Mouse (Mus musculus): ENCODE results near the gene Stard7. TPM values are rescaled to one million over a fixed set of nuclear protein-coding genes. Genes with fewer than 3 reads are reported as not detected.
A peak's percentile ranks its signal among the peaks of the same experiment; 100 is the strongest.
"Not testable (repeated sequence)": the region's sequence is repeated elsewhere in the genome, so short reads cannot be mapped to it uniquely, and the experiment has no call there.

Gene Stard7
- total RNA-seq, 2 experiments from 2014 or later: 88.9 to 152 TPM

DNA sequence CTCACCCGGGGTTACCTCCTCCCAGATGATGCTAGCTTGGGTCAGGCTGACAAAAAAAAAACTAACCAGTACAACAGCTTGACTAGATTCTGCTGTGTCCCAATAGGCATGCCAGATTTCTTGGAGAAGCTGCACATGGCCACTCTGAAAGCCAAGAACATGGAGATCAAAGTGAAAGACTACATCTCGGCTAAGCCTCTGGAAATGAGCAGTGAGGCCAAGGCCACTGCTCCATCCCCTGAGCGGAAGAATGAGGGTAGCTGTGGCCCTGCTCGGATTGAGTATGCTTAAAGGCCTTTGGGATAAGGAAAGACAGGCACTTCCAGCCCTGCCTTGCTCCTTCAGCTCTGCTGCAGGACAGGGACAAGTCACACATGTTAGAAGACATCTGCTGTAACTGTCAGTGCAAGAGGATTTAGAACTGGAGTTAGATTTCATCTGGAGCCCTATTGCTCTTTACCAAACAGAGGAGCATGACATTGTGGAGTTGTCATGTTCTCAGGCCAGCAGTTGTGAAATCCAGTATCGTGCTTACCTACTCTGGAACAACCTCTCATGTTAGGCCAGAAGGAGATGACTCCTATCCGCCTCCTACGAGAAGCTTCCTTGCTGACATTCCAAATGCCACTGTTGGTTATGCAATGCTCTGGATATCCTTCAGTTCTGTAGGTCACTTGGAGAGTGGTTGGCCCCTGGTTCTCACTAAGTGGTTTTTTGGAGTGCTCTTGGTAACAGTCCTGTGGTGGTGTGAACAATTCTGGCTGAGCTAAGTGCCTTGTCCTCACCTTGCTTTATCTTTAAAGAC is 27.2 kb downstream of the Stard7 start:
- no peak for TF ChIP-seq CTCF (IDR thresholded peaks at IDR 0.05)
- intact Hi-C loops (cut with DNase I): loop anchor here (5.0 kb wide), 1 partner anchor 45 kb away; no protein-coding TSS in a partner anchor
- peak; percentile 64 for DNase-seq
- peak overlapping the region; percentile 13; the same call in 1 of the 2 replicates for H3K4me3 ChIP-seq
- H3K27ac ChIP-seq: peak overlapping the region; percentile 92

- no peak for TF ChIP-seq CTCF (IDR thresholded peaks at IDR 0.05)
- H3K4me3 ChIP-seq: peak overlapping the region; percentile 13; the same call in 1 of the 2 replicates
- intact Hi-C loops (cut with DNase I): loop anchor here (5.0 kb wide), 1 partner anchor 46 kb away; no protein-coding TSS in a partner anchor
- DNase-seq: no peak
- peak overlapping the region; percentile 92 for H3K27ac ChIP-seq
Measured at GRCm38 (mm10) chr2:127298056-127298455, 28.0 kb downstream of the Stard7 start.

DNA sequence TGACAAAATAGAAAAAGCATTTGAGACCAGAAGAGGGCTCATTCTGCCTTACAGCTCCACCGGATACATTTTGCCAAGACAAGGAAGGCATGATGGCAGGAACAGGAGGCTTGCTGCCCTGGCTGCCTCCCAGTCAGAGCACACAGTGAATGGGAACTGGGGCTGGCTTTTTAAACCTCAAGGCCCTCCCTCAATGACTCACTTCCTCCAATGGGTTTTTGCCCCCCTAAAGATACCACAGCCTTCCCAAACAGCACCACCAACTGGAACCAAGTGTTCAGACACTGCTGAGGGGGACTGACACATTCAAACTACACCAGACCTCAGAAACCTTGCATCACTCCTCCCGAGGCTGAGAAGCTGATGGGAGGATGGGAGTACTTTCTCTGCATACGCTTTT is 30.7 kb downstream of the Stard7 start:
- DNase-seq: no peak
- intact Hi-C loops (cut with DNase I): no loop called here
- Histone ChIP-seq H3K27ac (no peak overlapping the region), H3K4me3 (no peak overlapping the region)
- TF ChIP-seq CTCF (IDR thresholded peaks at IDR 0.05): no peak

- Histone ChIP-seq H3K4me3 (no peak overlapping the region), H3K27ac (no peak overlapping the region)
- intact Hi-C loops (cut with DNase I): no loop called here
- no peak for DNase-seq
- TF ChIP-seq CTCF (IDR thresholded peaks at IDR 0.05): no peak
Measured at GRCm38 (mm10) chr2:127301883-127302282, 31.9 kb downstream of the Stard7 start.

GRCm38 (mm10) chr2:127304192-127304591 is 34.2 kb downstream of the Stard7 start:
- intact Hi-C loops (cut with DNase I); H3K27ac ChIP-seq; DNase-seq; H3K4me3 ChIP-seq: not testable (repeated sequence)

GRCm38 (mm10) chr2:127304609-127305210 is 34.7 kb downstream of the Stard7 start:
- Histone ChIP-seq H3K27ac (no peak overlapping the region), H3K4me3 (no peak overlapping the region)
- DNase-seq: no peak
- TF ChIP-seq CTCF (IDR thresholded peaks at IDR 0.05): no peak
- intact Hi-C loops (cut with DNase I): no loop called here

DNA sequence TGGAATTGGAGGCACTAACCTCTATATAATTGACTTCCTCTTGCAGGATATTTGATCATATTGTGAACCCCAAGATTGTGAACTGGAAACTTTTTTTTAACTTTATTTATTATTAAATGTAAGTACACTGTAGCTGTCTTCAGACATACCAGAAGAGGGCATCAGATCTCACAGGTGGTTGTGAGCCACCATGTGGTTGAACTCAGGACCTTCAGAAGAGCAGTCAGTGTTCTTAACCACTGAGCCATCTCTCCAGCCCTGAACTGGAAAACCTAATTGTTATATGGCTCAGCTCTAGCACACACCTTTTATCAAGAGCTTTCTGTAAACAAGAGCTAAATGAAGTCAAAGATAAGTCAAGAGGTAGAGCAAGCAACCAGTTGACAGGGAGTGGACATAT is 36.1 kb downstream of the Stard7 start:
- peak; percentile 8; the same call in 1 of the 2 replicates for TF ChIP-seq CTCF (IDR thresholded peaks at IDR 0.05)
- intact Hi-C loops (cut with DNase I): no loop called here
- no peak overlapping the region for H3K27ac ChIP-seq
- no peak overlapping the region for H3K4me3 ChIP-seq
- DNase-seq: no peak

DNA sequence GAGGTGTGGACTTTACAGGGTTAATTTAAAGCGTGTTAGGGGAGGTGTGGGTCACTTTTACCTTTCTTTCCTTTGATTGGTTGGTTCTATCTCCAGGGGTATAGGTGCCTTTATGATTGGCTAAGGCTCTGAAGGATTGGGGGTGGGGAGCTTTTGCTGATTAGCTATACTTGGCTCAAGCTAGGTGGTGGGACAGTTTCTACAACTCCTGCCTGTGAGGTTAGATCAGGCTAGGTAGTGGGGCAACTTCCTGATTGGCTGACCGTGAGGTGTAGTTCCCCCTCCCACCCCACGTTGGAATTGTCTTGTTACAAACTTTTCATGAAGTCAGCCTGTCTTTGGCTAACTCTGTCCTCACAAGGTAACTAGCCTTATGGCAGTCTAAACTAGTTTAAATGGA is 37.2 kb downstream of the Stard7 start:
- intact Hi-C loops (cut with DNase I): no loop called here
- peak; percentile 2 for DNase-seq
- no peak overlapping the region for H3K4me3 ChIP-seq
- TF ChIP-seq CTCF (IDR thresholded peaks at IDR 0.05): no peak
- H3K27ac ChIP-seq: no peak overlapping the region

- intact Hi-C loops (cut with DNase I): no loop called here
- Histone ChIP-seq H3K27ac (no peak overlapping the region), H3K4me3 (no peak overlapping the region)
- TF ChIP-seq CTCF (IDR thresholded peaks at IDR 0.05): peak; percentile 58
- DNase-seq: no peak
Measured at GRCm38 (mm10) chr2:127308660-127309059, 38.6 kb downstream of the Stard7 start.

DNA sequence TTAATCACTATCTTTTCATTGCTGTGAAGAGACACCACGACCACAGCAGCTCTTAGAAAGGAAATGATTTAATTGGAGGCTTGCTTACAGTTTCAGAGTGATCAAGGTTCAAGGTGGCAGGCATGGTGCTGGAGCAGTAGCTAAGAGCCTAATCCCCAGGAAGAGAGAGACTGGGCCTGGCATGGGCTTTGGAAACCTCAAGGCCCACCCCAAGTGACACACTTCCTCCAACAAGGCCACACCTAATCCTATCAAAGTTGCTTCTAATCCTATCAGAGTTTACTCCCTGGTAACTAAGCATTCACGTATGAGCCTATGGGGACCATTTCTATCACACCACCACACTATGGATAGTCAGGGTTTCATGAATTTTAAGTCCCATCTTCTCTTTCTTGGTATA is 40.2 kb downstream of the Stard7 start:
- Histone ChIP-seq H3K4me3 (no peak overlapping the region), H3K27ac (no peak overlapping the region)
- no peak for TF ChIP-seq CTCF (IDR thresholded peaks at IDR 0.05)
- intact Hi-C loops (cut with DNase I): no loop called here
- DNase-seq: no peak

DNA sequence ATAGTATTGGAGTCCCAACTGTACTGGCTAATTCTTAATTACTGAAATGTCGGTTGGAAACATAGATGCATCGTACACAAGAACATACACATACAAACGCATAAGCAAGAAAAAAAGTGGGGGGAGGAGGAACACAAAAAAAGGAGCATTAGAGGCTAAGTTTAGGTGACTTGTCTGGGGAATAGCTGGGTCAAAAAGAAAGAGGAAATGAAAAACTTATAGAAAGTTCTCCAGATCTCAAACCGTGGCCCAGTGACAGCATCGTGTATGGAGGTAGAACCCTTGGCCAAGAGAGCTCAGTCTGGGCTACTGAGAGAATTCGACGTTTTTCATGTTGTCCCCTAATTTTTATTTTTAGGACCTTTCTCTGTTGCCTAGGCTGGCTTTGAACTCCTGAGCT is 40.7 kb downstream of the Stard7 start:
- Histone ChIP-seq H3K27ac (no peak overlapping the region), H3K4me3 (no peak overlapping the region)
- intact Hi-C loops (cut with DNase I): no loop called here
- TF ChIP-seq CTCF (IDR thresholded peaks at IDR 0.05): no peak
- no peak for DNase-seq

DNA sequence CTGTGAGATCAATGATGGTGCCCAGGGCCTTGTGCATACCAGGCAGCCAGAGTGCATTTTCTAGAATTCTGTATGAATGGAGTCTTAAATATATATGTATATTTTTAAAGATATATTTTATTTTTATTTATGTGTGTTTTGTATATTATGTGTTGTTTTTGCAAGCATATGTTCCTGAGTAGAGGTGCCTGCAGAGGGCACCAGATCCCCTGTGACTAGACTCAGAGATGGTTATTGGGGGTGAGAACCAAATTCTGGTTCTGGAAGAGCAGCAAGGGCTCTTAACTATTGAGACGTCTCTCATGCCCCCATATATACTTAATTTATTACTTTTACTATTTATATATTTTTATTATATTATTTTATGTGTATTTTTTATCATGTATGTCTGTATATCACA is 41.2 kb downstream of the Stard7 start:
- intact Hi-C loops (cut with DNase I): no loop called here
- no peak for DNase-seq
- H3K27ac ChIP-seq: no peak overlapping the region
- no peak for TF ChIP-seq CTCF (IDR thresholded peaks at IDR 0.05)
- H3K4me3 ChIP-seq: no peak overlapping the region

- intact Hi-C loops (cut with DNase I): no loop called here
Measured at GRCm38 (mm10) chr2:127312801-127313200, 42.8 kb downstream of the Stard7 start.

More at GRCm38 (mm10) chr2:127312801-127313200, 42.8 kb downstream of the Stard7 start:
- no peak for DNase-seq
- Histone ChIP-seq H3K4me3 (no peak overlapping the region), H3K27ac (no peak overlapping the region)
- TF ChIP-seq CTCF (IDR thresholded peaks at IDR 0.05): no peak

All from gastrocnemius, adult 2 months (tissue).